Mouse (Mus musculus): ENCODE data around the gene Nup50. TPM values are rescaled to one million over a fixed set of nuclear protein-coding genes. Genes with fewer than 3 reads are reported as not detected.

The Nup50 gene
- polyA plus RNA-seq, 1 experiment from 2014 or later = 41.9 TPM

DNA sequence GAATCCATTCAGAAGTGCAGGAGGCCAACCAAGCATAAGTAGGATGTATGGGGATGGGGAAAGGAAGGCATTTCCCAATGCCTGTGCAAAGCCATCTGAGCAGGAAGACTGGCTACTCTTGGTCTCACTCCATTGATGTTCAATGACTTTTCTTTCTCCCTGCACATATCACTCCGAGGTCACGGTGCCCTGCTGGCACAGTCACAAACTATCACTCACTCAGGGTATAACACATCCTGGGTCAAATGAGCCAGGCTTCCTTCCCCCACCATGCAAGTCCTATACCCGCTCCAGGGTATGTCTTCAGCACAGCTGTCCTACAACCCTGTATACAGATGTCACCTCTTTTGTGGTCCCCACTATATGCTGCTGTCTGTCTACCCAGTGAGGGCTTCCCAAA is 35.1 kb downstream of the Nup50 start:
- peaks cover 38% of the 10 kb centered on the region for H3K4me1 ChIP-seq
- H3K9me3 ChIP-seq (replicated peaks) = no peaks in the 10 kb centered on the region
- no peak for ATAC-seq
- WGBS = 92% methylated on average over 3 of the region's 3 CpGs
- H3K4me2 ChIP-seq = 0 out of 2 replicates have a peak overlapping the region, but pooled peaks have one; percentile 10
- 0 out of 2 replicates have a peak overlapping the region, but pooled peaks have one; percentile 41 for H3K27ac ChIP-seq
- H3K27me3 ChIP-seq = no peaks in the 10 kb centered on the region
- H3K9ac ChIP-seq = 0 out of 2 replicates have a peak overlapping the region, but pooled peaks have one; percentile 12
- peaks cover 37% of the 10 kb centered on the region for H3K36me3 ChIP-seq (ENCODE audit: poor library complexity, severe bottlenecking)
- no peak overlapping the region for H3K4me3 ChIP-seq

- 88% methylated on average over 6 of the region's 6 CpGs for WGBS
- Histone ChIP-seq H3K4me2 (no peak overlapping the region), H3K27ac (no peak overlapping the region), H3K4me3 (no peak overlapping the region), H3K36me3 (ENCODE audit: poor library complexity, severe bottlenecking) (peaks cover 21% of the 10 kb centered on the region), H3K4me1 (peaks cover 38% of the 10 kb centered on the region), H3K9me3 (replicated peaks) (no peaks in the 10 kb centered on the region), H3K27me3 (no peaks in the 10 kb centered on the region), H3K9ac (no peak overlapping the region)
- no peak for ATAC-seq
Observed at GRCm38 (mm10) chr15:84959891-84960290, 36.7 kb downstream of the Nup50 start.

GRCm38 (mm10) chr15:84960692-84961091 is 37.5 kb downstream of the Nup50 start:
- H3K4me3 ChIP-seq = no peak overlapping the region
- H3K27ac ChIP-seq = peak overlapping the region; percentile 51
- H3K4me2 ChIP-seq = peak overlapping the region; percentile 22; the same call in 1 of the 2 replicates
- 21% methylated on average over 8 of the region's 8 CpGs for WGBS
- peaks cover 43% of the 10 kb centered on the region for H3K4me1 ChIP-seq
- no peaks in the 10 kb centered on the region for H3K27me3 ChIP-seq
- no peak for ATAC-seq
- peak overlapping the region; percentile 46 for H3K9ac ChIP-seq
- H3K36me3 ChIP-seq (ENCODE audit: poor library complexity, severe bottlenecking) = peaks cover 13% of the 10 kb centered on the region
- no peaks in the 10 kb centered on the region for H3K9me3 ChIP-seq (replicated peaks)

DNA sequence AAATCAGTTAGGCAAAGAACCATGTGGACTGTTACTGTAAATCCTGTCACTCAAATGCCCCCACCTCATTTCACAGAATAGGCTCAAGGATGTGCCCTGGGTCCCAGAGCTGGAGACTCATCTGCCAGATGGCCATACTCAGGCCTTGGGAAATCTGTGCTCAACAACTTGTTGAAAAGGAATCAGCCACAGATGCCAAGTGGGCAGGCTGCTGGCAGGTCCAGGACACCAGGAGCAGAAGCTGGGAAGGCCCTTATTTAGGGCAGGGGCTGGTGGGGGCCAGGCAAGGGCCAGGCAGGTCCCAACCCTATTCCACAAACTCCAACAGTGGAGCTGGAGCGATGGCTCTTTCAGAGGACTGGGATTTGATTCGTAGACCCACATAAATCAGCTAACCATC is 39.3 kb downstream of the Nup50 start:
- ATAC-seq = no peak
- H3K27me3 ChIP-seq = no peaks in the 10 kb centered on the region
- no peak overlapping the region for H3K9ac ChIP-seq
- no peak overlapping the region for H3K27ac ChIP-seq
- H3K4me2 ChIP-seq = no peak overlapping the region
- peaks cover 53% of the 10 kb centered on the region for H3K4me1 ChIP-seq
- no peak overlapping the region for H3K4me3 ChIP-seq
- H3K9me3 ChIP-seq (replicated peaks) = no peaks in the 10 kb centered on the region
- H3K36me3 ChIP-seq (ENCODE audit: poor library complexity, severe bottlenecking) = no peaks in the 10 kb centered on the region
- 87% methylated on average over 2 of the region's 2 CpGs for WGBS

GRCm38 (mm10) chr15:84964771-84965170 is 41.6 kb downstream of the Nup50 start:
- WGBS = 89% methylated on average over 5 of the region's 5 CpGs
- H3K27ac ChIP-seq = no peak overlapping the region

GRCm38 (mm10) chr15:84965575-84966360 is 42.6 kb downstream of the Nup50 start:
- Histone ChIP-seq H3K9ac (0 out of 2 replicates have a peak overlapping the region, but pooled peaks have one; percentile 26), H3K9me3 (replicated peaks) (no peaks in the 10 kb centered on the region), H3K36me3 (ENCODE audit: poor library complexity, severe bottlenecking) (0 out of 2 replicates have a peak, but pooled peaks cover 7% of the 10 kb centered on the region), H3K4me3 (no peak overlapping the region), H3K4me2 (no peak overlapping the region), H3K4me1 (peaks cover 23% of the 10 kb centered on the region), H3K27ac (peak overlapping the region; percentile 42; the same call in 1 of the 2 replicates), H3K27me3 (no peaks in the 10 kb centered on the region)
- no peak for ATAC-seq
- 66% methylated on average over 7 of the region's 7 CpGs for WGBS

More at GRCm38 (mm10) chr15:84964771-84965170, 41.6 kb downstream of the Nup50 start:
- H3K9me3 ChIP-seq (replicated peaks) = no peaks in the 10 kb centered on the region
- no peak overlapping the region for H3K9ac ChIP-seq
- H3K4me1 ChIP-seq = peaks cover 31% of the 10 kb centered on the region
- H3K27me3 ChIP-seq = no peaks in the 10 kb centered on the region
- no peaks in the 10 kb centered on the region for H3K36me3 ChIP-seq (ENCODE audit: poor library complexity, severe bottlenecking)
- H3K4me2 ChIP-seq = no peak overlapping the region
- no peak overlapping the region for H3K4me3 ChIP-seq
- no peak for ATAC-seq

- H3K4me1 ChIP-seq = peaks cover 25% of the 10 kb centered on the region
- H3K9me3 ChIP-seq (replicated peaks) = no peaks in the 10 kb centered on the region
- no peaks in the 10 kb centered on the region for H3K27me3 ChIP-seq
- WGBS = 88% methylated on average over 4 of the region's 4 CpGs
- no peak overlapping the region for H3K9ac ChIP-seq
- H3K27ac ChIP-seq = no peak overlapping the region
- no peak overlapping the region for H3K4me2 ChIP-seq
- 0 out of 2 replicates have a peak, but pooled peaks cover 7% of the 10 kb centered on the region for H3K36me3 ChIP-seq (ENCODE audit: poor library complexity, severe bottlenecking)
- H3K4me3 ChIP-seq = no peak overlapping the region
- ATAC-seq = no peak
Observed at GRCm38 (mm10) chr15:84968534-84968933, 45.3 kb downstream of the Nup50 start.

DNA sequence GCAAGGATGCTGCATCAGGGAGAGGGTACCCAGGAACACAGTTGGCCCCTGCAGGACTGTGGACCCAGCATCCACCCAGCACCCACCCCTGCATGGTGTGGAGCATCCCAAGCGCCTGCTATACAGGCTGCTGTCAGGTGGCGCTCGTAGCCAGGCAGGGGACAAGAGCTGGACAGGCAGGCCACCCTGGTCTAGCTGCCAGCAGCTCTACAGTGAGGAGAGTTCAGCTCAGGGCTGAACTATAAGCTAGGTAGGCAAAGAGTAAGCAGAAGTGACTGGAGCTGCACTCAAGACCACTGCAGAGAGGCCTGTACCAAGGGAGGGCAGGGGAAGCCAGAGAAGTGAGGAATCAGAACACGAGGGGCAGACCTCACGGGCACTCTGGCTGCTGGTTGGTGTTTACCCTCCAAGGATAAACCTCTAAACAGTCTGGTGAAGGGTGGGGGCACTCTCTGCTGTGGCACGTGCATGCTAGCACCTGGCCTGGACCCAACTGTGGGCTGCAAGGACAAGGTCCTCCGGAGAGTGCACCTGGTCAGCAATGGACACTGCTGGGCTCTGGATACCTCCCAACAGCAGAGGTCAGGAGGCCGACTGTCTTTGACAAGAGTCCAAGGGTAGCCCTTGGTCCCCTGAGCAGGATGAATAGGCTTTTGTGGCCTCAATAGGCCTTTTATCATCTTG is 49.8 kb downstream of the Nup50 start:
- Histone ChIP-seq H3K27me3 (no peaks in the 10 kb centered on the region), H3K9ac (peak overlapping the region; percentile 35), H3K4me3 (no peak overlapping the region), H3K9me3 (replicated peaks) (no peaks in the 10 kb centered on the region), H3K4me1 (peaks cover 36% of the 10 kb centered on the region), H3K36me3 (ENCODE audit: poor library complexity, severe bottlenecking) (0 out of 2 replicates have a peak, but pooled peaks cover 7% of the 10 kb centered on the region), H3K4me2 (no peak overlapping the region), H3K27ac (no peak overlapping the region)
- no peak for ATAC-seq
- 43% methylated on average over 8 of the region's 8 CpGs for WGBS

DNA sequence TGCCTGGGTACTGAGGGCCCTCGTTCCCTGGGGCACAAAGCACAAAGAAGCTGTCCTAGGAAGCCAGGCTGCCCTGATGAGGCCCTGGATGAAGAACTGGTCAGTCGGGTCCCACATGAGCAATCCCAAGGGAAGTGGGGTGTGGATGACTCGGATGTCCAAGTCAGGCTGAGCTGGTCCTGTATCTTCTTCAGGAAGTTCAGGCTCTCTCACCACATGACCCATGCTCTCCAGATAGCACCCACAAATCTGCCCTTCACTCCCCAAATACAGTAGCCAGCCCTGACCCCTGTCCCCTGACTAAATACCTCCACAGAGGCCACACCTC is 50.3 kb downstream of the Nup50 start:
- H3K9ac ChIP-seq = 0 out of 2 replicates have a peak overlapping the region, but pooled peaks have one; percentile 26
- WGBS = 6% methylated on average over 3 of the region's 3 CpGs
- no peak overlapping the region for H3K4me3 ChIP-seq
- no peak overlapping the region for H3K4me2 ChIP-seq
- no peaks in the 10 kb centered on the region for H3K9me3 ChIP-seq (replicated peaks)
- no peaks in the 10 kb centered on the region for H3K27me3 ChIP-seq
- H3K36me3 ChIP-seq (ENCODE audit: poor library complexity, severe bottlenecking) = 0 out of 2 replicates have a peak, but pooled peaks cover 7% of the 10 kb centered on the region
- H3K4me1 ChIP-seq = peaks cover 36% of the 10 kb centered on the region
- H3K27ac ChIP-seq = no peak overlapping the region
- ATAC-seq = no peak

DNA sequence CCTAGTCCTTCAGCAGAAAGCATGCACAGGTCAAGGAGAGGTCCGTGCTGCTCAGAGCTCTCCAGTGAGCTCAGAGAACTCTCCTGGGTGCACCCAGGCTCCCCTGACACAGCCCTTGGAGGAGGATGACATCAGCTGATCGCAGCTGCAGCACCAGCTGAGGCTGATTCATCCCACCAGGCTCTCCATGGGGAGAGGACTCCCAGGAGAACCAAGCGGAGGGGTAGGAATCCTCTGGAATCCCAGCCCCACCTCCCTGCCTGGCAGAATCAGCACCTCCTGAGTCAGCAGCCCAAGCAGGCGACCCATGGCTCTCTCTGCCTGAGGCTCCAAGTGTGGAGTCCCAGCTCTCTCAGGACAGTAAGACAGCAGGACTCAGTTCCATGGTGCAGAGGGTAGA is 52.5 kb downstream of the Nup50 start:
- no peaks in the 10 kb centered on the region for H3K9me3 ChIP-seq (replicated peaks)
- peaks cover 4% of the 10 kb centered on the region; the same call in 1 of the 2 replicates for H3K36me3 ChIP-seq (ENCODE audit: poor library complexity, severe bottlenecking)
- peak overlapping the region; percentile 12; the same call in 1 of the 2 replicates for H3K9ac ChIP-seq
- H3K27me3 ChIP-seq = no peaks in the 10 kb centered on the region
- no peak overlapping the region for H3K4me3 ChIP-seq
- WGBS = 35% methylated on average over 4 of the region's 4 CpGs
- H3K27ac ChIP-seq = no peak overlapping the region
- H3K4me2 ChIP-seq = no peak overlapping the region
- H3K4me1 ChIP-seq = peaks cover 36% of the 10 kb centered on the region
- ATAC-seq = no peak

GRCm38 (mm10) chr15:84981609-84982313 is 58.5 kb downstream of the Nup50 start:
- Histone ChIP-seq H3K27ac (no peak overlapping the region), H3K9ac (no peak overlapping the region), H3K4me1 (peaks cover 25% of the 10 kb centered on the region), H3K36me3 (ENCODE audit: poor library complexity, severe bottlenecking) (peaks cover 7% of the 10 kb centered on the region; the same call in 1 of the 2 replicates), H3K4me3 (no peak overlapping the region), H3K9me3 (replicated peaks) (no peaks in the 10 kb centered on the region), H3K4me2 (no peak overlapping the region), H3K27me3 (no peaks in the 10 kb centered on the region)
- no peak for ATAC-seq
- 90% methylated on average over 9 of the region's 9 CpGs for WGBS

GRCm38 (mm10) chr15:84982888-84983287 is 59.7 kb downstream of the Nup50 start:
- Histone ChIP-seq H3K27me3 (no peaks in the 10 kb centered on the region), H3K4me1 (peaks cover 27% of the 10 kb centered on the region), H3K9me3 (replicated peaks) (no peaks in the 10 kb centered on the region), H3K9ac (no peak overlapping the region), H3K36me3 (ENCODE audit: poor library complexity, severe bottlenecking) (peaks cover 7% of the 10 kb centered on the region; the same call in 1 of the 2 replicates), H3K4me2 (no peak overlapping the region), H3K27ac (no peak overlapping the region), H3K4me3 (no peak overlapping the region)
- 88% methylated on average over 3 of the region's 3 CpGs for WGBS
- ATAC-seq = no peak

Data from forebrain, embryonic 13.5 days (tissue).